Mouse (Mus musculus) brain, adult 2 months (tissue): ENCODE results near the gene Sh3bp1.

Experiments used
- DNase-seq: peaks from one replicate; pipeline ENCODE4 v3.0.0; 2011; ENCODE audit warnings: low read depth, low spot score

Gene Sh3bp1

DNA sequence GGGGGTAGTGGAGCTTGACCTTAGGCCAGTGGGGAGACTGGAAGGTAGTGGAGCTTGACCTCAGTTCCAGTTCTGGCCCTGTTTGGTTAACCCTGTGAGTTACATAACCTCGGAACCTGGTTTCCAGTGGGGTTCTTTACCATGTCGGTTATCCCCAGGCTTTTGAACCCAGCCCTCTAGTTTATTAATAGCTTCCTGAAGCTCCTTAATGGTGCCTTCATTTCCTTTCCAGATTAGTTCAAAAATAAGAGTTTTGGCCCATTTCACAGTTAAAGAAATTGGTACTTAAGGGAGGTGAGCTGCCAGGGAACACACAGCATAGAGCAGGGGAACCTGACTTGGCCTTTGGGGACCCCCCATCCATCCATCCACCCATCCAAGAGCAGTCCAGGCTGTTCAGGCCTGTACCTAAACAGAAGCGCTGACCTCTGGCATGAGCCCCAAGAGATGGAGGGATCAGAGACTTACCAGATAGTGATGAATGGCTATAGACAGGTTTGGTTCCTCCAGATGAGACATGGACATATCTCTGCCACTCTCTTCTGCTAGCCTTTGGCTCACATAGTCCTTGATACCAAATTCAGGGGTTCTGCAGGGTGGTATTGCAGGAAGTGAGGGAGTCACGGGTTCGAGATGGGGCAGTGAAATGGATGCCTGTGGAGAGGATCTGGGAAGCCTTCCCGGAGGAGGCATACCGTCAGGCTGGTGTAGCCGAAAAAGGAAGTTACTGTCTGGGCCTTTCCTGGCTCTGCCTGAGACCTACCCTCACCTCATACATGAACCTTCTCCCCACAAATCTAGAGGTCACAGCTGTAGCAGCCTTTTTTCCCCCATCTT lies 15.5 kb downstream of the Sh3bp1 start:
- no peak for DNase-seq

GRCm38 (mm10) chr15:78915660-78916017 lies 16.1 kb downstream of the Sh3bp1 start:
- DNase-seq, result peak; percentile 96

DNA sequence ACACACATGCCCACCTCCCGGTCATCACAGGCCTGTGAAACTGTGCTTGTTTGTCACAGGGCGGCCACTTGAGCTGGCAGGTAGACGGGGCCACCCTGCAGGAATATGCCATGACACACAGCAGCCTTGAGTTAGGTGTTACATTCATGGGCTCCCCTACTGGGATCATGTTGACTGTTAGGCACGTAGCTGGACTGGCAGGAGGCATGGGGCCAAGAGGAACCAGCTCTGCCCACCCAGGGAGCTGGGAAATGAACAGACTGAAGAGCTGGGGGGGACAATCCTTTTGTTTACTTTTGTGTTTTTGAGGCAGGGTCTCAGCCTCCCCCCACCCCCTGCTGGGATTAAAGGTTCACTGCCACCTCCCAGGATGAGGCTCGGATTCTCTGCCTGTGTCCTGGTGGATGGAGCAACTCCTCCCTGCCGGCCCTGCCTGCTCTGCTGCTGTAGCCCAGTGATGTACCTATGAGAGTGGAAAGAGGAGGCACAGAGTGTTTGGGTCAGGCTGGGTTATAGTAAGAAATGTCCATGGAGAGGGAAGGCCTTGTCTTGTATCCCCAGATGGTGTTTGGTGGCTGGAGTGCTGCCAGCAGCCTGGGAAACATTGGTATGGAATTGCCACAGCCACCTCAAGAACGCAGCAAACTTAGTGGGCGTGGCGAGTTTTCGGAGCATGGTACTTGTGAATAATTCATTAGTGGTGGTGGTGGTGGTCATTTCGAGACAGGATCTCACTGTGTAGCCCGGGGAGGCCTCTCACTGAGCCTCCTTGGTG lies 16.7 kb downstream of the Sh3bp1 start:
- DNase-seq, result peak; percentile 80

DNA sequence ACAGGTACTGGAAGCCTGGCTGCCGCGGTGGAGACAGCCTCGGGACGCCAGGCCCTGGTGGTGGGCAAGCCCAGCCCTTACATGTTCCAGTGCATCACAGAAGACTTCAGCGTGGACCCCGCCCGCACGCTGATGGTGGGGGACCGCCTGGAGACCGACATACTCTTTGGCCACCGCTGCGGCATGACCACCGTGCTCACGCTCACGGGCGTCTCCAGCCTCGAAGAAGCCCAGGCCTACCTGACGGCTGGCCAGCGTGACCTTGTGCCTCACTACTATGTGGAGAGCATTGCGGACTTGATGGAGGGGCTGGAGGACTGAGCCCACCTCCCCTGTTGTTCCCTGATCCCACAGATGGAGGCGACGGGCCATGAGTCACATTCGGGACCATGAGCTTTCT lies 18.6 kb downstream of the Sh3bp1 start:
- DNase-seq, result no peak

DNA sequence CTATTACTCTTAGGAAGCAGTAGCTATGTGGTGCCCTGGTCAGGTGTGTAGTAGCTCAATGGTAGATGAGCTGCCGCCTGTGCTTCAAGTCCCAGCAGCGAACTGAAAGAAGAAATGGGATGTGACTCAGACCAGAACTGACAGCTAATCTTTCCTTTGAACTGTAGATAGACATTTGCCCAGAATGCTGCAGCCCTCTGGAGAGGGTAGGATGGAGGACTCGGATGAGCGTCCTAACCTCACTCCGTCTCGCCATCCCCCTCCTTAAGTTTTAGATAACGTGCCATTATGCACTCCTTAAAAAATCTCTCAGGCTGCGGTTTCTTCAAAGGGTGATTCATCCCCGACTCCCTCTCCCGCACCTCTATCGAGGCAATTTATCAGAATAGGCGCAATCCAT lies 20.3 kb downstream of the Sh3bp1 start:
- DNase-seq, result no peak

- DNase-seq, result no peak
Measured at GRCm38 (mm10) chr15:78922700-78923099, 23.1 kb downstream of the Sh3bp1 start.

- DNase-seq, result no peak
Measured at GRCm38 (mm10) chr15:78923585-78923984, 24.0 kb downstream of the Sh3bp1 start.

GRCm38 (mm10) chr15:78925129-78925528 lies 25.6 kb downstream of the Sh3bp1 start:
- DNase-seq, result no peak

- DNase-seq, result peak; percentile 79
Measured at GRCm38 (mm10) chr15:78926021-78926919, 26.7 kb downstream of the Sh3bp1 start, which contains the start of gene Lgals1. Gene Lgals1 (plus strand): TSS chr15:78926725.

DNA sequence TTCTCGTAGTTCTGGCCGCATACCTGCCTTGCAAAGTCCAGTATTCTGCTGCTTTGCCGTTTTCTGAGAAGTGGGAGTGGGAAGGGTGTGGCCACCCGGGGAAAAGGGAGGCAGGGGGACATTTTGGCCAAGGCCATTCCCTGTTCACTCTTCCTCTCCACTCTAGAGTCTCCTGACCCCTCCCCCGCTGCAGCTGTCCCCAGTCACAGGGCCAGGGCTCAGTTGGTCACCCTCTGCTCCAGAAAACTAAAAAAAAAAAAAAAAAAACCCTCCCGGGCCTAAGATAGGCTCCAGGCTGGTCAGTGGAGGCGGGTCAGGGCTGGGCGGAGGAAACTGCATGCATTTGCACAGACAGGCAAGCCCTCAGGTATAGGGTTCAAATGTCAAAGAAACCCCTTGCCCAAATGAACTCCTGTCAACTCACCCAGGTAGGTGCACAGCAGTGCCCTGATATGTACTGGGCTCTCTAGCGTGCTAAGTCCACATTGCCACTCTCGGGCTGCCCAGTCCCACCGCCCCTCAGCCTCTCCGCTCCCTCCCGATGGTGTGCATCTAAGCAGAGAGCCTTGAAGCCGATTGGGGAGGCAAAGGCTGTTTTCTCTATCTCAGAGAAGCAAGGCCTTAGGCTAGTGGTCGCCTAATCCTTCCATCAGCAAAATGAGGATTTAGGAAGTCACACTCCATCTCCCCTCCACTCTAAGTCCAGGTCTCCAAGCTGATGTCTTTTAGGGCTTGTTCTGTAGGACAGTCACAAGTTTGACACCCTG lies 27.6 kb downstream of the Sh3bp1 start:
- DNase-seq, result peak; percentile 35

GRCm38 (mm10) chr15:78927788-78928457 lies 28.4 kb downstream of the Sh3bp1 start:
- peak; percentile 86 for DNase-seq

DNA sequence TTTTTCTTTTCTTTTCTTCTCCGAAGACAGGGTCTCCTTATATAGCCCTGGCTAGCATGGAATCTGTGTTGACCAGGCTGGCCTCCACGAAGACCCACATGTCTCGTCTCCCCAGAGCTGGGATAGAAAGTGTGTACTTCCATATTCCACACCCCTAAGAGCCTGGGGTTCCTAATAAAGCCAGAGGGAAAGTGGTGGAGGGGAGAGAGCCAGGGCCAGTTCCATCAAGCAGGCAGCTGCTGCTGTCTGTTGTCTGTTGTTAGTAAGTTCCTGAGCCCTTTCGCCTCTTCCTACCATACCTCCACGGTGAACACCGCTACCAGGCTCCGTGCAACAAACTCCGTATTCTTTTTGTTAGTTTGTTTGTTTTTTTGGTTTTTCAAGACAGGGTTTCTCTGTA lies 29.0 kb downstream of the Sh3bp1 start:
- no peak for DNase-seq

DNA sequence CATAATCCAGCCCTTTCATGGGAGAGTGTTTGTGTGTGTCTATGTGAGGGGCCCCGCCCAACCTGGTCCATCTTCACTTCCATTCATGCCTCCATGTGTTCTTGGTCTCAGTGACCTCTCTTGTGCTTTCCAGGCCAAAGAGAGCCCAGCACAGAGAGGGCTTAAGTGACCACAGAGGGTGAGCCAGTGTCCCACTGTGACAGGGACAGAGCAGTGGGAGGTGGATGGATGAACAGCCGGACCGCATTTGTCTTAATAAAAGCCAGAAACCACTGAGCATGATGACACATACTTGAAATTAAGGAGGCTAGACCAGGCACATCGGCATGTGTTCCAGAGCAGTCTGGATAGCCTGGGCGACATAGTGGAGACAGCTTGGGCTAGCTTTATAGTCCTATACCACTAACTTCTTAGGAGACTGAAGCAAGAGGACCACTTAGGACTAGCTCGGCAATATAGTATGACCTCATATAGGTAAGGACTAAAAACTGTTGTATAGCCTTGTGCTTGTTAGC lies 30.7 kb downstream of the Sh3bp1 start:
- DNase-seq, result no peak

DNA sequence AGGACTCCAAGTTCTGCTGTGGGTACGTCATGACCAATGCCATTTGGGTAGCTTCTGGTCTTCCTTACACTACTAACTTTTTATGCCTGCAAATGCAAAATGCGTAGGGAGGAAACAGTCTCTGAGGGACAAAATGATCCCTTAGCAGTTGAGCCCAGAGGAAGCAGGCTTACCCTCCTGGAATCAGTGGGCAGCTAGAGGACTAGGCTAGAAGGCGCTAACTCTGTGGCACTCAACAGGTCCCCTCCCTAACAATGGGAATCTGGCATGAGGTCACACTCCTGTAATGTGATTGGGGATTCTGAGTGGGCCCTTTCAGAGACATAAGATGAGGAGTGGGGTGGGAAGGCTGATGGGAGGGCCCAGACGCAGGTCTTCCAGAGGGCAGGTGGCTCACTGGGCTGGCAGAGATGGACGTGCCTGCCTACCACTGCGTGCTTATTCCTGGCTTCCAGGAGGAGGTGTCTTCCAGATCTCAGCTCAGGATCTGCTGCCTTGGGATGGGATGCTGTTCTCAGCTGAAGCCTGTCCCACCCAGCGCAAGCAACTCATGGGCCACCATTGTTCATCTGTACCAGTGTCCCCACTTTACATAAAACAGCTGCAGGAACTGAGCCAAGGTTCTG lies 31.3 kb downstream of the Sh3bp1 start:
- no peak for DNase-seq

- peak; percentile 79 for DNase-seq
Measured at GRCm38 (mm10) chr15:78931577-78931976, 32.0 kb downstream of the Sh3bp1 start.

- peak; percentile 96 for DNase-seq
Measured at GRCm38 (mm10) chr15:78934784-78935320, 35.3 kb downstream of the Sh3bp1 start, which contains the start of gene Nol12. Gene Nol12 (plus strand): TSS chr15:78934933.

DNA sequence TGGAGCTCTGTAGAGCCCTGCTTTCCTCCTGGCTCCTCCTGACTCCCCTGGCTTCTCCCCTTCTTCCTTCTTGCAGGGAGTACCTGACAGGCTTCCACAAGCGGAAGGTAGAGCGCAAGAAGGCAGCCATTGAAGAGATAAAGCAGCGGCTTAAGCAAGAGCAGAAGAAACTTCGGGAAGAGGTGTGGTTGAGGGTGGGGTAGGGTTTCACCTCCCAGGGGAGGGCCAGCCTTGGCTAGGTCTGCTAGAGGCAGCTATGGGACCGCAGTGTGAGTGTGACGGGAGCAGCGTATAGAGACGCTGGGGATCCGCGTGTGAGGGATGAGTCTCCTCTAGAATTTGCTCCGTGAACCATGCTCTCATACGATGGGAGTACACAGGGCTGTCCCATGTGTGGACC lies 36.8 kb downstream of the Sh3bp1 start:
- DNase-seq, result no peak

GRCm38 (mm10) chr15:78937311-78937710 lies 37.7 kb downstream of the Sh3bp1 start:
- no peak for DNase-seq

DNA sequence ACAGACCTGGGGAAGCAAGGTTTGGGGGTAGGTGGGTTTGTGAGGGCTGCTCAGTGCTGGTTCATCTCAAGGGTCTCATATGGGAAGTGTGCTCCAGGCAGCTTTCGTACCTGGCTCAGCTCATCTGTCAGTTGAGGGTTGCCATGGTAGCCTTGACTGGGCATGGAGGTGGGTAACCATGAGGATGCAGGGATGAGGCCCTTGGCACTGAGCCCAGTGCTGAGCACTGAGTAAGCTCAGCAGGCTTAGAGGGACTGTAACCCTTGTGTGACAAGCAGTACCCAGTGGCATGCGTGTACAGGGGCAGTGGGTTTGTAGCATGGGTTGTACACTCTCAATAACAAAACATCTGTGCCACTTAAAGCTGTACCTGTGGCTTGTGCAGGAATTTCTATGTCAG lies 38.4 kb downstream of the Sh3bp1 start:
- peak; percentile 50 for DNase-seq
